Mouse (Mus musculus) spleen, adult 18-20 months (tissue): Measurements from ENCODE around the gene Ankrd36.

Source experiments
- DNase-seq, 2 experiments: peaks; one replicate each; pipeline ENCODE4 v3.0.0; 2022; ENCODE audit warnings: mixed read lengths in 2 of 2

Ankrd36 gene

DNA sequence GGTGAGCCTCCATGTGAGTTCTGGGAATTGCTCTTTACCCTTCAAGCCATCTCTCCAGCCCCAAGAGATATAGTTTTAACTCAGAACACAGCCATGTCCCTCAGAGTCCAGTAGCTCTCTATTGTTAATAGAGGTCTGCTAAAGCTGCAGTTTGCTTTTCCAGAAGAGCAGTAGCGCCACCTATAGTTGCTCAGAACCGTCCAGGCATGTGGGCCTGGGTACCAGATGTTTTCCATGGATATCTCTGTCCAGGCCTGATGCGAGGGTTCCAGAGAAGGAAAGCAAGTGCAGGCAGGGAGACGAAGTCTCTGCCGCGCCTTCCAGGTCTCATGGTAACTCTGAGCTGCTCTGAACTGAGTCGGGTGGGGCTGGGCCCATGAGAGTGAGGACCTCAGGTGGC, 122.3 kb downstream of the Ankrd36 start:
- DNase-seq = peak in 1 of 2 experiments; percentile 17

DNA sequence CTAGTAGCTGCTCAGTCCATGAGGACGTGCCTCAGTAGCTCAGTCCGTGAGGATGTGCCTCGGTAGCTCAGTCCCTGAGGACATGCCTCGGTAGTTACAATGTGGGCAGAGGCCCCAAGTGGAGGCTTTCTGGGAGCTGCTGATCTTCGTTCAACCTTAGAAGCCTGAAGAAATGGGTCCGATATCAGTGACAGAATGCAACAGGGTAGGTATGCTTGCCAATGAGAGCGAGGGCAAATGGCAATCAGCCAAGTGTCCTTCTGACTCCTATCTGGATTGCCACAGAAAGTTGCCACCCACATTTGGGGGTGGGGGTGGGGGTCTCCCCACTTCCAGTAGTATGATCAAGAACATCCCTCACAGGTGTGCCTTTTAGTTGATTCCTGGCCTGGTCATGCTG, 131.3 kb downstream of the Ankrd36 start:
- DNase-seq = no peak

DNA sequence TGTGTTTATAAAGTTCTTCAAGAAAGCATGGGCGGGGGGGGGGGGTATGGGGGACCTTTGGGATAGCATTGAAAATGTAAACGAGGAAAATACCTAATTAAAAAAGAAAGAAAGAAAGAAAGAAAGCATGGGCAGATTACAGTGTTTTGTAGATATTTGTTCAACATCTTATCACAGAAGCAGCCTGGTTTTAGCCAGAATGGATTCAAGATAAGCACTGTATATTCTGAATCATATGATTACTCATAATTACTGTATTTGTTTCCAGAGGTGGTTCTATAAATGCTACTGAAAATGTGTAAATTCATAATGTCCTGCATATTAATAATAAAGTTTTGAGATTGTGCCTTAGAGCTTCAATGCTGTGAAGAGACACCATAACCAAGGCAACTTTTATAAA, 131.8 kb downstream of the Ankrd36 start:
- no peak for DNase-seq

DNA sequence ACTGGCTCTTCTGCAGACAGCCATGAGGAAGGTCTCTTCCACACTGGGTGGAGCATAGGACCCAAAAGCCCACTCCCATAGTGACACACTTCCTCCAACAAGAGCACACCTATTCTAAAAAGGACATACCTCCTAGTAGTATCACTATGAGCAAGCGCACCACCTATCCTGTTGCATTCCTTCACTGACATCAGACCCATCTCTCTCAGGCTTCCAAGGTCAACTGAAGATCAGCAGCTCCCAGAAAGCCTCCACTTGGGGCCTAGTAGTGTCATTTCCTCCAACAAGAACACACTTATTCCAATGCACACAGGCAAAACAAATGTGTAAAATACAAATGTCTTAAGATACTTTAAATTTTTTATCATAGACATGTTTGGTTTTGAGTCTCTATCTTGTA, 132.3 kb downstream of the Ankrd36 start:
- no peak for DNase-seq

DNA sequence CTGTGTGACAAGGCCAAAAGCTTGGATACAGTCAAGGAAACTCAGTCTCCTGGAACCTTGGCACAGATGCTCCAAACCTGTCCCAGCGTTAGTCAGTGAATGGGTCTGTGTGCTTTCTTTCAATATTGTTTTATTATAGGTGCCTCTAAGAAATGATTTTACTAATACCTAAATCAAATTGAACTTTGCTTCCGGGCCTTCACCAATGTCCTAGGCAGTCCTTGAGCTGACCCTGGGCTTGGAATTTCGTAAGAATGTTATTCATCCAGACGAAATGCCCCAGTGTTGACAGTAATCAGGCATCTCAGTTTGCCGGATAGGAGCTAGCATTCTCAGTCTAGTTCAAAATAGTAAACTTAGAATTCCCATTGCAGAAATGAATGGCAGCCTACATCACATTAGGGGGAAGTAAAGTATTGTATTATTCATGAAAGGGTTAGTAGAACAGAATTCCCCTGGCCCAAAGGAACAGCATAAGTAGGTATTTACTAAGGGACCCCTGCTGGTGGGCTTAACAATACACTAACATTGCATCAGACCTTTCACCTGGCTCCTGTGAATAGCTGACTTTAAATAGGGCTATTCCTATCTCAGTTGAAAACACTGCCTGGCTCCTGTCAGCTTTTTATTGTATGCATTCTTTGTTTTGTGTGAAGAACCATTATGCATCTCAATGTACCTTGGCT, 132.9 kb downstream of the Ankrd36 start:
- no peak for DNase-seq

DNA sequence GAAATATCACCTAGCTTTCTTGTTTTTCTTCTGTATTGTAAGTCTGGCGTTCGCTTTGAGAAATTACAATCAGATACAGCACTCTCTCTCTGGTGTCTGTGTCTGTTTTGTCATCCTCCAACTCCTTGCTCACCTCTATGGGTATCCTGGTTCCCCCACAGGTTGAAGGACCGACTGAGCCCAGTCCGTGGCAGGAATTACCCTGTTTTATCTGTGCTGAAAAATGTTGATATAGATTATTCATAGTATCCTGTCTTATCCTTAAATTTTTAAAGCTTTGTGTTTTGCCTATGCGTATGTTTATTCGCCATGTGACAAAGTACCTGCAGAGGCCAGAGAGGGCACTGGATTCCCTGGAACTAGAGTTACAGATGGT, 133.5 kb downstream of the Ankrd36 start:
- no peak for DNase-seq

DNA sequence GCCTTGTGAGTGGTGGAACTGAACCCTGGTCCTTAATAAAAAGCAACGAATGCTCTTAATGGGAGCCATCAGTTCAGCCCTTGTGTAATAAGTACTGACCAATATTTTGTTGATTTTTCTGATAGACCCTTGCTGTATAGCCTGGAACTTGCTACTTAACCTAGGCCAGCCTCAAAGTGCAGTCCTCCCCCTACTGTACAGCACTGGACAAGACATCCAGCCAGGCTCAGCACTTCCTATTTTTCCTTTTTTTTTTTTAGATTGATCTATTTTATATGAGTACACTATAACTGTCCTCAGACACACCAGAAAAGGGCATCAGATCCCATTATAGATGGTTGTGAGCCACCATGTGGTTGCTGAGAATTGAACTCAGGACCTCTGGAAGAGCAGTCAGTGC, 133.9 kb downstream of the Ankrd36 start:
- no peak for DNase-seq

DNA sequence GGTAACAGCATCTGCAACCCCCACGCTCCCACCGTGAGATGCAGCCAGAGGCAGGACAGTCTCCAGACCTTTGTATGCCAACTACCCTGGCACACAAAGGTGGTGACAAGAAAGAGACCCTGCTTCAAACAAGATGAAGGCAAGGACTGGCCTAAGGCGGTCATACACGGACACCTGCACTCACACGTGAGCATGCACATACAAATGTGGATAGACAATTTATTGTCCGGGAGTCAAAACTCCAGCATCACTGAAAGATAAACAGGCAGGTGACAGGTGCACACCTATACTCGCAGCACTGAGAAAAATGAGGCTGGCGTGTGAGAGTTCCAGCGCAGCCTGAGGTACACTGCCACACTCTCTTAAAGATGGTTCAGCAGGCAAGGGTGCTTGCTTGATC, 136.5 kb downstream of the Ankrd36 start:
- DNase-seq = no peak

DNA sequence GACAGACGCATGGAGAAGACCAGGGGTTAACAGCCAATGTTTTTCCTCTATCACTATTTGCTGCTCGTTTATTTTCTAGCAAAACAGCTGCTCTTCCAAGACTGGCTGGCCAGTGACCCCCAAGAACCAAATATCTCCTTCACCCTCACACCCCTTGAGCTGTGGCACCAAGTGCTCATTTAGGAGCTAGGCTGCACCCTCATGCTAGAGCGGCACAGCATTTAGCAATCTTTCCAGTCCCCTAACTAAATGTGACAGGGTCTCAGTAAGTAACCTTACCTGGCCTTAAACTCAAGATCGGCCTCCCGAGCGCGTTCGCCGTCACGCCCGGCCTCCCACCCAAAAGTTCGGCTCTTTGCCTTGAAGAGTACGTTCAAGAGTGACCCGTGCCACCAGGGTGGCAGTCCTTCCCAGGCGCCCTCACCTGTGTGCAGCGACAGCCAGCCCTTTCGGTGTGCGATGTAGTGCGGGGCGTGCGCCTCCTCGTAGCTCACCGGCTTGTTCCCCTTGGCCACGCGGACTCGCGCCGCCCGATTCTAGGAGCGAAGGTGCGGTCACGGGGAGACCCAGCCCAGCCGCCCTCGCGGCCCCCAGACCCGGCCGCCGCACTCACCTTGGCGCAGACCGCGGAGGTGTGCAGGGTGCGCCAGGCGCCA, 137.5 kb downstream of the Ankrd36 start:
- peak in 1 of 2 experiments; percentile 56 for DNase-seq

DNA sequence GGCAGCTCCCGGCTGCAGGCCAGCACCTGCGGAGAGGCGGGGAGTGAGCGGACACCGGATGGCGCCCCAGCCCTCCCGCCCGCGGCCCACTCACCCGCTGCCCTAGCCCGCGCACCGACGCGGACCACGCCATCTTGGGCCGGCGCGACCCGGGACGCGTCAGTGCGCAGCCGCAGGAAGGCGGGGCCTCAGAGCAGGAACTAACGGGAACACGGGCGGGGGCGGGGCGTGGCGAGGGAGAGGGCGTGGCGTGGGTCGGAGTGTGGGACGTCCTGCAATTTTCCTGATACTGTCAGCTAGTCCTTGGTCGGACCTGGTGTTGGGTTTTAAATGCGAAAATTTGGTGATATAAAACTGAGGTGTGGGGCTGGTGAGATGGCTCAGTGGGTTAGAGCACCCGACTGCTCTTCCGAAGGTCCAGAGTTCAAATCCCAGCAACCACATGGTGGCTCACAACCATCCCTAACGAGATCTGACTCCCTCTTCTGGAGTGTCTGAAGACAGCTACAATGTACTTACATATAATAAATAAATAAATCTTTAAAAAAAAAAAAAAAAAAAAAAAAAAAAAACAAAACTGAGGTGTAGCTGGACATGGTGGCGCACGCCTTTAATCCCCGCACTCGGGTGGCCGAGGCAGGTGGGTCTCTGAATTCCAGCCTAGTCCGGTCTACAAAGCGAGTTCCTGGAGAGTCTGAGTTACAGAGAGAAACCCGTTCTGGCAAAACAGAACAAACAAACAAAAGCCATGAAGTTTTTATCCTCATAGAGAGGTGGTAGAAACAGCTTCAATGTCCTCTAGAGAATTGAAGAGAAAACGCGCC, 138.3 kb downstream of the Ankrd36 start:
- peak; percentile 83 to 92 for DNase-seq

DNA sequence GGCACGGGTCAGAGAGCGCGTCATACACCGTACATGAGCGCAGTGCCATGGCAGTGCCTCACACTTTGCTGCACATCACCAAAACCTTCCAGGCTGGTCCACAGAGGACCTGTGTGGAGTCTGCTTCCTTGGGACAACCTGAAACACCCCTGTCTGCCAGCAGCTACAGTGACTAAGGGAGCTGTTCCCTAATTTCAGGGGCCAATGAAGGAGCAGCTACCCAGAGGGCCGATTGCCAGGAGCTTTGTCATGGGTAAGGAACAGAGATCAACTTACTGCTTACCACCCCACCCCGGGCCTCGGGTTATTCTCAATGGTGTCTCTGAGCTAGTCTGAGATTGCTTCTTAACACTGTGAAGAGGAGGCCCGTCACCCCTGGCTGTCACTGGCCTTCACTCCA, 145.7 kb downstream of the Ankrd36 start:
- DNase-seq = no peak

DNA sequence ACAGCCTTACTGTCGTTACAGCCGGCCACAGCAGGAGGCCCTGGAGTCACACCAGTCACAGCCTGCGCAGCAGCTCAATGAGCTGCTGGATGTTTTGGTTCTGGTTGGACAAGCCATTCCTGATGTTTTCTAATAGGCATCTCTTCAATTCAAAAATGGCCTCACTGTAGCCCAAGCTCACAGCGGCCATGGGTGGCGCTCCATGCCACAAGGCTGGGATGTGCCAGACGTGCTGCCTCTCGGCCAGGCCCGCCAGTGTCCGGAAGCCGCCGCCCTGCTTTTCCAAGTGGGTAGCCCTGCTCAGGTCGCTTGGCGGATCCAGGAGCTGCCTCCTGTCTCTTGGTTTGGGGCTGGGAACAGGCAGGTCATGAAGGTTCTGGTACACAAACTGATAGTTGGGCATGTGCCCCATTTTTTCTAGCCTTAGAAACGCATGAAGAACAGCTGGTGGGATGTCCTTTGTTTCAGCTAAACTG, 146.2 kb downstream of the Ankrd36 start, which contains the start of gene Mrps24:
Gene Mrps24 (minus strand): TSS at position 51 of the 476 bp plus-strand sequence.
- no peak for DNase-seq

DNA sequence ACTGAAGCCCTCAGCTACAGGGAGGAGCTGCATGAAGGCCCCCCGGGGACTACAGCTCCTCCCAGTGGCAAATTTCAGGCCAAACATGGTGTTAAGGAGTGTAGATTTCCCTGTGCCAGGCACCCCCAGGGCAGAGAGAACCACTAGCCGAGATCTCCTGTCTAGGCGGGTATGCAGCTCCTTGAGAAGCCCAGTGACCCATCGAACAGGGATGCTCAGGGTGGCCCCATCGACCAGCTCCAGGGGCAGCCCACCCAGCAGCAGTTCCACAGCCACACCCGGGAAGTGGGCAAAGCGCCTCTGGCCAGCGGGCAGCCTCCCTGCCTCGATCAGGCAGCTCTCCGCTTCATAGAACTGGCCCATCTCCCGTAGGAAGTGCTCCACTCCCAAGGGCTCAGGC, 146.8 kb downstream of the Ankrd36 start:
- DNase-seq = no peak

DNA sequence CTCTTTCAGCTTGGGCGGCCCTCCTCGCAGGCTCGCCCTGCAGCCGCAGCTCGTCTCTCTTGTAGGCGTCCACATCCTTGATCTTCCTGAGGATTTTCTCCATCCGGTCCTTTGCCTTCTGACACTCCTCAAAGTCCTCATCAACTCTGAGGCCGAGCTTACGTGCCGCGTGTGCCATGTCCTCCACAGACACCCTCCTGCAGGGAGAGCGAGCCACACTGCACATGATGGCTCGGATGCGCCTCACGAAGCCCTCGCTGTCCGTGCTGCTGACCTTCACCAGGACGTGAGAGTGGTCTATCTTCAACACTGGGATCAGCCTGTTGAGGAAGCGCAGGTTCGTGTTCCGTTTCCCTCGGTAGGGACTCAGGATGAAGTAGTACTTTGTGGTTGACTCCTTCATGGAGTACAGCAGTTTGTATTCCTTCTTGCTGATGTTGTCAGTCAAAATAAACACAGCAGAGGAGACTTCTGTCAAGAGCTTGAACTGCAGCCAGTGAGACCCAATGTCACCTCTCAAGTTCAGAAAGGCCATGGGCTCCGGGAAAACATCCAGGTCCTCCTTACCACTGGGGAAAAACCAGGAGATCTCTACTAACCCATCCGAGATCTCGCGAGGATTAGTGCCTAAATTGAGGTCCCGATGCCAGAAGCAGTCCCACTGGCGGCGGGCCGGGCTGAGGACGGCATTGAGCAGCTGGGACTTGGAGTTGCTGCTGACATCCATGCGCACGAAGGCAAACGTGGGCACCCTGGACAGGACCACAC, 147.6 kb downstream of the Ankrd36 start:
- DNase-seq = no peak

DNA sequence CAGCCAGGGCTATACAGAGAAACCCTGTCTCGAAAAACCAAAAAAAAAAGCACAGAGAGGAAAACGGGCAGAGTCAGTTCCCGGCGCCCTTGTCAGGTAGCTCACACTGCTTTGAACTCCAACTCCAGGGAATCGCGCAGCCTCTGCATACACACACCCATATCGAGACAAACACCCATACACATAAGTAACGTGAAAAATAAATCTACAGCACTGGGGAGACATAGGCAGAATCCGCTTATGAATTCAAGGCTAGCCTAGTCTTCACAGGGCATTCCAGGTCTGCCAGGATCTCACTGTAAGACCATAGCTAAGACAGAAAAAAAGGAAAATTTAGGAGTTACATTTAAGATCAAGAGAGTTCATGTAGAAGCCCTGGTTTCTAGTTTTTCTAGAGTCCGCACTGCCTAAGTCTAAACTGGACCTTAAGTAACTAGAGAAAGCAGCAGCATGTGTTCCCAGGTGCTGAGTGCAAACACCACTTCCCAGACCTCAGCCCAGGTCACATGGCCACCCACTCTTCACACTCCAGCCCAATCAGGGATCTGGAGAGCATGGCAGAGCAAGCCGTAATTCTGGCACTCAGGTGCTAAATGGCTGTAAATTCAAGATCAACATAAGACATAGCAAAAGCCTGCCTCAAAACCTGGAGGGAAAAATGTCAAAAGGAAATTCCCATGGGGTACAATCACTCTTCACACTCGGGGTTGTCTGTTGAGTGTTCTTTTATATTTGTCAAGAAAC, 149.3 kb downstream of the Ankrd36 start:
- DNase-seq = no peak

DNA sequence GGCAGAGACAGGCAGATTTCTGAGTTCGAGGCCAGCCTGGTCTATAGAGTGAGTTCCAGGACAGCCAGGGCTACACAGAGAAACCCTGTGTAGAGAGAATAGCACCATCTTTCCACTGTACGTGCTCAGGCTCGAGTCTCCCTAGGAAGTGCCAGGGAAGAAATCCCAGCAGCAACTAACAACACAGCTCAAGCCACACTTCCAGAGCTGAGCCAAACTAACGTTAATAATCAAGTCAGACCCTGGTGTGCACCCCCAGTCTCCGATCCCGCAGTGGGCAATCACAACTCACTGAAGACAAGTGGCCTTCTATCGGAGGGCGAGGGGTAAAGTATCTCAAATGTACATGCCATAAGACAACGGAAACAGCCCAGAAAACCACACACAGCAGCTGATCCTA, 160.1 kb downstream of the Ankrd36 start:
- no peak for DNase-seq

DNA sequence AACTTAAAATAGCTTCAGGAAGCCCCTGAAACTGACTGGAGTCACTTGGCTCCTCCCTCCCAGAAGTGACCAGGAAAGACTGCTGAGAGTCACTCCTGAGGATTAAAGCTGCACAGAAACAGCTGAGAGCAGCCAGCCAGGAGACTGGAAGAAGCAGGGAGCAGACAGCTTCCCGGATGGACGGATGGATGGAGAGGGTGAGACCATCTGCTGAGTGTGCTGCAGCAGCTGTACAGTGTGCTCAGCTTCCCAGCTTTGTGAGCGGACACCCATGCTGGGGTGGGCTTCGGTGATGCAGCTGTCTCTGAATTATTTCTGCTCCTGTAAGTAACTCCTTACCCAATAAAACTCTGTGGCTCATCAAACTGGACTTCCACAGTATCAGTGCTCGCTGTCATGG, 162.9 kb downstream of the Ankrd36 start:
- DNase-seq = no peak

DNA sequence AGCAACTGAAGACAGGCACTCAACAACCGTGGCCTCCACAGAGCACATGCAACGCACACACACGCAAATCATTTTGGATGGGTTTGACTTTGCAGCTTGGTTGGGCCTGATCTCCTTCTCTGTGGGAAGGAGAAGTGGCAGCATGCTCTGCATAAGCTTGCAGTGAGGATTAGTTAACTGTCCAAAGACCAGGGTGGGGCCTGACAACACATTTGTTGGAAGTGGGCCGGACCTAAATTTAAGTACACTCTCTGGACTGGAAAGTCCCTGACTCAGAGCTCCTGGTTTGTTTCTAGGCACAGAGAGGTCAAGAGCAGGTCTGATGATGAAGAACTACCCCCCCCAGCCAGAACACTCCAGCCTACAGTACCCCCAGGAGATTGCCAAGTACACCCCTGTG, 164.8 kb downstream of the Ankrd36 start:
- DNase-seq = no peak

DNA sequence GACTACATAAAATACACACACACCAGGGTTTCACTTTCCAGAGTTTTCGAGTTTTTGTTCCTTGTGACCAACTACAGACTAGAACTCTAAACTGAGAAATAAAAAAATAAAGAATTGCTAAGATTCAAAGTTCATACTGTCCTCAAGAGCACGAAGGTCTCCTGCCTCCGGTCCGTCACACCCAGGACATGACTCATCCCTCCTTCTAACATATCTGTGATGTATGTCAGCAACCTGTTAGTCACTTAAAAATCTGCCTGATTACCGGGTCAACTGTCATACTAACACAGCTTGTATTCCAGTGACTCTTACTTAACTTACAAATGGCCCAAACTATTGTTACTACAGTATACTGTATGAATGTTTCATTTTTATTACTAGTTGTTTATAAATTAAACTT, 167.7 kb downstream of the Ankrd36 start:
- no peak for DNase-seq
